Mouse (Mus musculus) neural tube, postnatal 0 days (tissue): ENCODE measurements around the gene Nhlh1. TPM values are rescaled to one million over a fixed set of nuclear protein-coding genes. Genes with fewer than 3 reads are reported as not detected.

Source experiments
- polyA plus RNA-seq: library from polyadenylated mRNA; unstranded; fragments of >200 nt; fragmentation: Nextera tagmentation; extraction: Ambion mirVana; gene quantifications from 2 replicates; pipeline ENCODE4 v1.2.1, GENCODE M21; 2015

Nhlh1 gene
- 1.2 and 1.8 TPM in 2 replicates for polyA plus RNA-seq

DNA sequence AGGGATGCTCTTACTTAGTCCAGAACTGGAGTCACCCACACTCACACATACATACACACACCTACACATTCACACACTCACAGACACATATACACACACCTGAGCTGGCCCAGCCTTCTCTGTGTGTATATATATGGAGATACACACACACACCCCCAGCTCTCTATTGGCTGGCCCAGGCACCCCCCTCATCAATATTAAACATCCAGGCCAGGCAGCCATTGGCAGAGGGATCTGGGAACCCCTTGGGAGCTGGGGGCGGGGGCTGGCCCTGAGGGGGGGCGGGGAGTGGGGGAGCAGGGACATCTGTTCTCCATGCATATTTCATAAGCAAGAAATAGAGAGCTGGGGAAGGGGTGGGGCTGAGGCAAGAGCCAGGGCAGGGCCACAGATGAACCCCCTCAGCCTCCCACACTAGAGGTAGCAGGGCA is at the start of gene Nhlh1:
Gene Nhlh1, minus strand, starts transcription at position 83 of the 431 bp plus-strand sequence.

DNA sequence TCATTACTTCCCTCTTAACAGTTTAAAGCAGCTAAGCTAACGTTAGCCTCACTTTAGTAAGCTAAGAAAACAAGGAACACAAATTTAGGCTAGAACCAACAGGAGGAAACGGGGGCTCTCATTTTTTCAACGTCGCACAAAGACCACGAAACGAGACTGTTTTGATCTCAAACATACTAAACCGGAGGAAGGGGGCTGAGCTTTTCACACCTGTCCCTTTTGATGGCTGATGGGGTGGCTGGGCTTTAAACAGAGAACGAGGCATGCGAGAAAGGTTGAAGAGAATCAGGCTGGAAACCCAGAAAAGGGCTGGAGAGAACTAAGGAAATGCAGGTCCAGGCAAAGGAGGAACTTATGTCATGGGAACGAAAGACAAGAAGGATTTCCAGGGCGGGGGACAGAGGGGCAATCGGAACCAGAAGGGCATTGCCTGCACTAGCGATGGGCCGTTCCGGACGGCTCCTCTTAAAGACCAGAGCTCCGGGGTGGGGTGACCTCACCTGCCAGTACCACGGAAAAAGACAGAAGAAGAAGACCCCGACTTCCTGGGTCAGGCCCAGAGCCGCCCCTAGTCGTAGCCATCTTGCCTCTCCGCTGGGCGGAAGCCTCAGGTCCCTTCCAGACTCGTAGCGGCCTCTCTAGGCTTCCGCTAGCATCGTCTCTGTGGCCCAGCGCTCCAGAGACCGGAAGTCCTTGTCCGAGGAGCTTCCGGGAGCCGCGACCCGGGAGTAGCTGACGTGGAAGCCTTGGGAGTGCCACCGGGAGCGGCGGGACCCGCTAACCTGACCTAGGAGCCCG is 24.9 kb upstream of the Nhlh1 start, which contains the start of the genes Copa and Ncstn:
Gene Copa, plus strand, starts transcription at position 429 of the 798 bp plus-strand sequence.
Gene Ncstn, minus strand, starts transcription at position 695 of the 798 bp plus-strand sequence.

DNA sequence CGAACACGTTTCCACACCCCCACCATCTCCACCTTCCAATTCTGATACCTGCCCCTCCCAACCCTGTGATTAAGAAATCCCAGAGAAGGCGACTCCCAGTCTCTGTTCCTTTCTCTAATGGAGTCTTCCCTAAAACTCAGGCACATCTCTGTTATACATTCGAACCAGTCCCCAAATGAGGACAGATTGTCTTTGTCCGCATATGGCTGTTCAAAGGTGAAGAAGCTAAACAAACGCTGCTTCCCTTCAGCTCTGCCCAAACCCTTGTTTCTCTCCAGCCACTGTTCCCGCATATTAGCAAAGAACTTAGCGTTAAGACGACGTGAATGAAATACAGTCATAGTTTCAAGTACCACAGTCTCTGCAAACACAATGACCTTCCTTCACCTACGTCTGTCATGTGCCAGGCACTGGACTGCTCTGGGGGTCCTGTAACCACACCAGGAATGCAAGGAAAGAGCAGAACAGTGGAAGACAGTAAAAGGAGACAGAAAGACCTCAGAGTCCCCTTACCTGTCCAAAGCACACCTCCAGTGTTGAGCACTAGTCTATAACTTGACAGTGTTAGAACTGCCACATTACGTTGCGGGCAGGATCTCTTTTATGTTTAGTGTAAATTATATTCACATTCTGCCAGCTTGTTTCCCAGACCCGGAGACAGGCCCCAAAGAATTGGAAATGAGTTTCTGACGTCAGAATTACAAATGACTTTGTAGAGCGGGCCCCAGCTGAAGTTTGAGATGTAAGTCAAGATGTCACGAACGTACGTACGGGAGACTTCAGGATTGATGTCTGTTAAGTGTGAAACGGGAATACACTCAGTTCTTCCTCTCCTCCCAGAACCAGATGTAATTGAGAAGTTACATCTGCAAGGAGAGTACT is 28.7 kb downstream of the Nhlh1 start, which contains the start of gene Vangl2:
Gene Vangl2, minus strand, starts transcription at position 51 of the 882 bp plus-strand sequence.

Other genes starting within 250 kb of the Nhlh1 start
- 2.2 and 3.2 TPM in 2 replicates for gene Cd84, start 217.9 kb downstream of the Nhlh1 start, polyA plus RNA-seq
- not detected in 2 replicates for gene Gm10521, start 161.9 kb downstream of the Nhlh1 start, polyA plus RNA-seq
- 0.17 and 0.49 TPM in 2 replicates for gene Slamf6, start 140.1 kb downstream of the Nhlh1 start, polyA plus RNA-seq
- 33.8 and 37.6 TPM in 2 replicates for gene Vangl2, start 29.1 kb downstream of the Nhlh1 start, polyA plus RNA-seq
- gene Copa, start 25.0 kb upstream of the Nhlh1 start, polyA plus RNA-seq: 110 and 122 TPM in 2 replicates
- 86.3 and 89.9 TPM in 2 replicates for gene Ncstn, start 25.2 kb upstream of the Nhlh1 start, polyA plus RNA-seq
- gene Pex19, start 69.2 kb upstream of the Nhlh1 start, polyA plus RNA-seq: 135 and 145 TPM in 2 replicates
- gene Dcaf8, start 90.5 kb upstream of the Nhlh1 start, polyA plus RNA-seq: 74.8 and 76.1 TPM in 2 replicates
- 422 and 475 TPM in 2 replicates for gene Pea15a, start 149.2 kb upstream of the Nhlh1 start, polyA plus RNA-seq
- 1.4 and 1.8 TPM in 2 replicates for gene Casq1, start 162.3 kb upstream of the Nhlh1 start, polyA plus RNA-seq
- gene Atp1a4, start 200.8 kb upstream of the Nhlh1 start, polyA plus RNA-seq: 0.04 TPM in 1 of 2 replicates, not detected in the other
- gene Igsf8, start 204.1 kb upstream of the Nhlh1 start, polyA plus RNA-seq: 101 and 117 TPM in 2 replicates
- gene Atp1a2, start 240.5 kb upstream of the Nhlh1 start, polyA plus RNA-seq: 146 and 149 TPM in 2 replicates